Mouse (Mus musculus): ENCODE results near the gene Gm4353. TPM values are rescaled to one million over a fixed set of nuclear protein-coding genes. Genes with fewer than 3 reads are reported as not detected.
"Not testable (repeated sequence)": the region's sequence is repeated elsewhere in the genome, so short reads cannot be mapped to it uniquely, and the experiment has no call there.

Gm4353 gene
- polyA plus RNA-seq (2016; fragmentation: Nextera tagmentation; extraction: Ambion mirVana) = 0.71 and 1.0 TPM in 2 replicates

DNA sequence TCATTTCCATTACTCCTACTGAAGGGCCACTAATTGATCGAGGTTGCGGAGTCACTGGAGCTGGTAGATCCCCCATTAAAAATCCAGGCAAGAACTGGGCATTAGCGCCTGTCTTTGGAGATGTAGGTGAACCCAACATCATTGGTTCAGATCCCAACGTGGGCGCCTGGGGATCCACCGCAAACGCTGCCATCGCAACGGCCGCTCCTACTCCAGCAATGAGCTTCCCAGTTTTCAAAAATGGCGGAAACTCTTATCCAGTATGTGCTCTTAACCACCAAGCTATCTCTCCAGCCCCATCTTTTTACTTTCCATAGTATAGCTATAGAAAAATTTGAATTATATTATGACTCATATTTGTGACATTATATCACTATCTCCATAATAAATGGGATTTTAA is at the start of gene Gm4353:
TSS of gene Gm4353 (minus strand) at position 270 of the 400 bp plus-strand sequence.
- not testable (repeated sequence) for H3K27ac ChIP-seq (replicated peaks); H3K4me1 ChIP-seq; H3K36me3 ChIP-seq; DNase-seq (ENCODE audit: low spot score); H3K4me3 ChIP-seq; H3K9me3 ChIP-seq (replicated peaks); H3K27me3 ChIP-seq (ENCODE audit: low read depth, poor library complexity, severe bottlenecking)
- WGBS = 95% methylated on average over 11 of the region's 11 CpGs

DNA sequence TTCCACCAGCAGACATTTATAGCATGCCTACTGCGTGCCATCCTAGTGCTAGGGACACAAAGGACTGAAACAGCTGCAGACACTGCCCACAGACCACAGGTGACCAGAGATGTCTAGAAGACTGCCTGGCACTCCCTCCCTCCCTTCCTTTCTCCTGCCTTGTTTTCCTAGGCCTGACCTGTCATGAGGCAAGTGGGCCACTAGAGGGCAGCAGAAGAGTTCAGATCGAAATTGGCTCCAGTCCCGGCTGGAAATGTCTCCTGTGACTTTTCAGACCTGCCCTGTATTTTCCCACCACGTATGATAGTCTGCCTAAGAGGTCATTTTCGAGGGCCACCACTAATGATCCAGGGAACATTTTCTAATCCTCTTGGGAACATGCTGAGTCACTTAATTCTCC is 47.6 kb upstream of the Gm4353 start:
- Histone ChIP-seq H3K36me3 (peaks cover 67% of the 10 kb centered on the region), H3K27me3 (ENCODE audit: low read depth, poor library complexity, severe bottlenecking) (no peaks in the 10 kb centered on the region), H3K27ac (replicated peaks) (peak overlapping the region; percentile 71), H3K4me1 (peaks cover 11% of the 10 kb centered on the region; the same call in 1 of the 2 replicates), H3K9me3 (replicated peaks) (no peaks in the 10 kb centered on the region), H3K4me3 (no peak overlapping the region)
- 11% methylated on average over 5 of the region's 5 CpGs for WGBS
- peak; percentile 80 for DNase-seq (ENCODE audit: low spot score)

DNA sequence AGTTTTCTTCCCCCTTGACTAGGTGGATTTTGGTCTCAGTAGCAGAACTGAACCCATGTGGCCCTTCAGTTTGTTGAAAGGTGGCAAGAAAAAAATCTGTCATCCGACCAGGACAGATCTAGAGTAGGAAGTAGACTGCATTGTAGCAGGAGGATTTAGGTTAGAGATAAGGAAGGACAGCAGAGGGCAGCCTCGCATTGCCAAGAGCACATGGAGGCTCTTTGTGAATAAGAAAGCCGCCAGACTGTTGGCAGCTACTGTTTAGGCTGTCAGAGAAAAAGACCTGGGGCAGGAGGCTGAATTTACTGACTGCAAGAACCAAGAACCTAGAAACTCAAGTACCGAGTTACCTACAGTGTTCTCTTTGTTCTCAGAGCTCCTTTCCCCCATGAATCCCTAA is 47.0 kb upstream of the Gm4353 start:
- peaks cover 13% of the 10 kb centered on the region; the same call in 1 of the 2 replicates for H3K4me1 ChIP-seq
- H3K4me3 ChIP-seq = no peak overlapping the region
- 28% methylated on average over 4 of the region's 4 CpGs for WGBS
- H3K27me3 ChIP-seq (ENCODE audit: low read depth, poor library complexity, severe bottlenecking) = no peaks in the 10 kb centered on the region
- H3K9me3 ChIP-seq (replicated peaks) = no peaks in the 10 kb centered on the region
- H3K36me3 ChIP-seq = peaks cover 67% of the 10 kb centered on the region
- no peak for DNase-seq (ENCODE audit: low spot score)
- H3K27ac ChIP-seq (replicated peaks) = peak overlapping the region; percentile 71; the same call in 1 of the 2 replicates

DNA sequence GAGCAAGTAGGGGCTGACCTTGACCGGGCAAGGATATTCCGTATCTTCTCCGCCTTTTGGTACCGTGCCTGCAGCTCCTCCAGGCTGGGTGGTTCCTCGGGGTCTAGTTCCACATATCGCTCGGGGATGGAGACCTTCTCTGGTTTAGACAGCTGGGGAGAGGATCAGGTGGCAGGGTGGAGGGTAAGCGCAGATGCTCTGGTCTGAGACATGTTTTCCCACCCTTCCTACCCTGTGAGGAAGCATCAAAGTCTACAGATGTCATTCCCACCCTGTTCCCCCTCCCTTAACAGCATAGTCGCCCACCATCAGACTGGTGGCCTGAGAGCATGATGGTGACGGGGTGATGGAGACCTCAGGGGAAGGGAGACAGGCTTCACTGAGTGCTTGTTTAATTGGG is 44.9 kb upstream of the Gm4353 start:
- Histone ChIP-seq H3K36me3 (peaks cover 67% of the 10 kb centered on the region), H3K9me3 (replicated peaks) (no peaks in the 10 kb centered on the region), H3K27ac (replicated peaks) (no peak overlapping the region), H3K4me3 (no peak overlapping the region), H3K27me3 (ENCODE audit: low read depth, poor library complexity, severe bottlenecking) (no peaks in the 10 kb centered on the region), H3K4me1 (peaks cover 17% of the 10 kb centered on the region; the same call in 1 of the 2 replicates)
- no peak for DNase-seq (ENCODE audit: low spot score)
- 92% methylated on average over 10 of the region's 10 CpGs for WGBS

DNA sequence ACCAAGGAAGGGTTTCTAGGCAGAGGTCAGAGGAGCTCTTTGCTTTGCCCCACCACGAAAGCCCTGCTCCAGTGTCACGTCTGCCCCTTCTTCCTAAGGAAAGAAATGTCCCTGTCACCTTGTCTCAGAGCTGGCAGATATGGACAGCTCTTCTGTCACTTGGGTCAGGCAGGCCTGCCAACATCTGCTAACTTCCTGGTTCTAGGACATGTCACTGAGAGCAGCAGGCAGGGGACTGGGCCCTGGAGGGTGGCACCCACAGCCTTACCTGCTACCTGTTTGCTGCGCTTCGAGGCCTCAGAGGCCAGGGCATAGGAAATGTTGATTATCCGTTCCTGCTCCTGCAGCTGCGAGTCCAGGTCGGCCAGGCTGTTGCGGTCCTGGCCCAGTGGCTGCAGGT is 43.9 kb upstream of the Gm4353 start:
- WGBS = 97% methylated on average over 8 of the region's 8 CpGs

DNA sequence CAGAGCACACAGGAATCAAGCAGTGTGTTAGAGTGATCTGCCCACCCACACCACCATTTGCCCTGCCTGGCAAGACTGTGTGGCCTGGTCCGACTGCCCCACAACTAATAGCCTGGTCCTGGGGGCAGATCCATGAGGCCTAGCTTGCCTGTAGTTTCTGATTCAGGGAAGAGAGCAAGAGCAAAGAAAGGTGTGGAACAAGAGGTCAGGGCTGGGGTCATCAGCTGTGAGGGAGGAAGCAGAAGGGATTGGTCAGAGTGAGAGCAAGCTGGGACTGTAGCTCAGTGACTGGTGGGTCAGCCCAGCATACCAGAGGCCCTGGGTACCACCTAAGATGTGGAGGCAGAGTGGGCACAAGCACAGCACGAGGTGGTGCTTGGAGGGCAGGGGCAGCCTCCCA is 42.6 kb upstream of the Gm4353 start:
- Histone ChIP-seq H3K4me1 (peaks cover 37% of the 10 kb centered on the region), H3K9me3 (replicated peaks) (no peaks in the 10 kb centered on the region), H3K4me3 (no peak overlapping the region), H3K27ac (replicated peaks) (peak overlapping the region; percentile 50), H3K36me3 (peaks cover 61% of the 10 kb centered on the region), H3K27me3 (ENCODE audit: low read depth, poor library complexity, severe bottlenecking) (no peaks in the 10 kb centered on the region)
- DNase-seq (ENCODE audit: low spot score) = no peak
- WGBS = 82% methylated on average over 2 of the region's 2 CpGs

More for the DNA sequence above, 43.9 kb upstream of the Gm4353 start:
- Histone ChIP-seq H3K4me1 (peaks cover 28% of the 10 kb centered on the region), H3K9me3 (replicated peaks) (no peaks in the 10 kb centered on the region), H3K4me3 (no peak overlapping the region), H3K27ac (replicated peaks) (no peak overlapping the region), H3K36me3 (peaks cover 66% of the 10 kb centered on the region), H3K27me3 (ENCODE audit: low read depth, poor library complexity, severe bottlenecking) (no peaks in the 10 kb centered on the region)
- no peak for DNase-seq (ENCODE audit: low spot score)

DNA sequence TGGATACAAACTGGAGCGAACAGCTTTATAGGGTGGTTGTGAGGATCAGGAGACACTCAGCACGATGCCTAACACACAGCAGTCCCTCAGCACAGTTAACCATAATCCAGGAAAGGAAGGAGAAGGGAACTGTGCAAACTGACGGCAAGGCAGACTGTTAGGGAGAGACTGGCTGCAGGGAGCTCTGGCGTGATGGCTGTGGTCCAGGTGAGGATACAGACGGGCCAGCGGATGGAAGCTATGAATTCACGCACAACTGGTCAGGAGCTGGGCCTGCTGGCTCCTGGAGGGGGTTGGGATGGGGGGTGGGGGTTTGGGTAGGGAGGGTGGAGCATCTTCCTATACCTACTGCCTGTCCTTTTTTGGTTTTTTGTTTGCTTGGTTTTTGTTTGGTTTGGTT is 41.2 kb upstream of the Gm4353 start:
- Histone ChIP-seq H3K4me1 (peaks cover 45% of the 10 kb centered on the region), H3K9me3 (replicated peaks) (no peaks in the 10 kb centered on the region), H3K27me3 (ENCODE audit: low read depth, poor library complexity, severe bottlenecking) (no peaks in the 10 kb centered on the region), H3K27ac (replicated peaks) (0 out of 2 replicates have a peak overlapping the region, but pooled peaks have one; percentile 28), H3K36me3 (peaks cover 61% of the 10 kb centered on the region), H3K4me3 (no peak overlapping the region)
- 87% methylated on average over 7 of the region's 7 CpGs for WGBS
- DNase-seq (ENCODE audit: low spot score) = no peak

DNA sequence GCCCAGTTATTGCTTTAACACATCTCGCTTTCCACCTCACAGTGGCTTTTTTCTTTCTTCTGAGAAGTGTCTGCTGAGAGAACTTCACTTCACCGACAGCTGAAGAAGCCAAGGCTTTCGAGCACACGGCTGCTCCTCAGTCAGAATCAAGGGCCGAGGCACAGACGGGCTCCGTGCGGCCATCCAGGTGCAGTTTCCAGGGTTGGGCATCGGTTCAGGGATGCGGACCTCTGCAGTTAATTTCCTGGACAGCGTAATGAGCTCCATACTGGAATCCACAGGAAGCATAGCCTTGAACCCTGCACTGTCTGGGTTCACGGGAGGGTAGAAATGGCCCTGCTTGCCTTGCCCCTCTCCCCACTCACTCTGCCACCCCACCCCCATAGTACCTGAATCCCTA is 39.6 kb upstream of the Gm4353 start:
- H3K4me3 ChIP-seq = no peak overlapping the region
- peaks cover 55% of the 10 kb centered on the region for H3K36me3 ChIP-seq
- H3K9me3 ChIP-seq (replicated peaks) = no peaks in the 10 kb centered on the region
- WGBS = 95% methylated on average over 12 of the region's 12 CpGs
- H3K27me3 ChIP-seq (ENCODE audit: low read depth, poor library complexity, severe bottlenecking) = no peaks in the 10 kb centered on the region
- H3K4me1 ChIP-seq = peaks cover 52% of the 10 kb centered on the region
- H3K27ac ChIP-seq (replicated peaks) = peak overlapping the region; percentile 66
- DNase-seq (ENCODE audit: low spot score) = no peak

DNA sequence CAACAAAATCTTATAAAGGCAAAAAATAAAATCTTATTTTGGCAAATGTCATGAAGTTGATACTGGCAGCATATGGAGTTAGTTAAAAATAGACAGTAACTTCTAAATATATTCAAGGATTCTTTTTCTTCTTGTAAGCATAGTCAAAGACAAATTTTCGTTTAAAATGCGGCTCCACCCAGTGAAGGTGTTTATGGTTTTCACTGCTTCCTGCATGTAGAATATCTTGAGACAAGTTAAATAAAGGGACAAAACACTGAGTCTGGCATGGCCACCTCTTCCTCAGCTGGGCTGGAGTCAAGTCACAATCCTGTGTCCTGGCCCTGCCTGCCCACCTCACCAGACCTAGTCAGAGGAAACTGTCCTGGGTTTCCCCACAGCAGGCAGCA is 39.2 kb upstream of the Gm4353 start:
- no peaks in the 10 kb centered on the region for H3K9me3 ChIP-seq (replicated peaks)
- 87% methylated on average over 2 of the region's 2 CpGs for WGBS
- H3K4me3 ChIP-seq = no peak overlapping the region
- DNase-seq (ENCODE audit: low spot score) = no peak
- peak overlapping the region; percentile 66 for H3K27ac ChIP-seq (replicated peaks)
- no peaks in the 10 kb centered on the region for H3K27me3 ChIP-seq (ENCODE audit: low read depth, poor library complexity, severe bottlenecking)
- H3K4me1 ChIP-seq = peaks cover 52% of the 10 kb centered on the region
- peaks cover 51% of the 10 kb centered on the region for H3K36me3 ChIP-seq

DNA sequence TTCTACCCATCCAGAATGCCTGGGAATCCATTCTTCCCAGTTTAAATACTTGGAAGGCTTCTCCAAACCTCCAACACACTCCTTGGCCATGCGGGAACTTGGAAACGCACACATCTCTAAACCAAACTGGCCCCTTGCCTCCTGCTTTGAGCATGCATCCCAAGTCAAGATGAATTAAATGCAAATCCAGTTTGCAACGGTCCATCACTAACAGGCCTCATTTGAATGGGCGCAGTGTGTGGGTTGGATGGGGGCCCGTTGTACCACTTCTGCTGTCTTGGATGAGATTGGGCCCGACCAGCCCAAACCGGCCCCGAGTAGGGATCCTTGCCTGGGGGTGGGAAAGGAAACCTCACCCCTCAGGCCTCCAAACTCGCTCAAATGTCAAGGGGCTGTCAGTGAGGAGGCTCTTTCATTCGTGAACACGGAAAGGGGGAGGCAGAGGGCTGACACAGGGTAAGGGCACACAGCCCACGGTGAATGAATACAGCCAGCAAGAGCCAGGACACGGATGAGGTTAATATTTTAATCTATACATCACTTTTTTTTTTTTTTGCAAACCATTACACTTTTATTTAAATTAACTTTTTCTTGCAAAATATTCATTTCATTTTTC is 38.7 kb upstream of the Gm4353 start:
- DNase-seq (ENCODE audit: low spot score) = peak; percentile 56
- Histone ChIP-seq H3K36me3 (peaks cover 46% of the 10 kb centered on the region), H3K4me1 (peaks cover 52% of the 10 kb centered on the region), H3K9me3 (replicated peaks) (no peaks in the 10 kb centered on the region), H3K27ac (replicated peaks) (peak overlapping the region; percentile 86), H3K4me3 (no peak overlapping the region), H3K27me3 (ENCODE audit: low read depth, poor library complexity, severe bottlenecking) (no peaks in the 10 kb centered on the region)
- 40% methylated on average over 13 of the region's 13 CpGs for WGBS

DNA sequence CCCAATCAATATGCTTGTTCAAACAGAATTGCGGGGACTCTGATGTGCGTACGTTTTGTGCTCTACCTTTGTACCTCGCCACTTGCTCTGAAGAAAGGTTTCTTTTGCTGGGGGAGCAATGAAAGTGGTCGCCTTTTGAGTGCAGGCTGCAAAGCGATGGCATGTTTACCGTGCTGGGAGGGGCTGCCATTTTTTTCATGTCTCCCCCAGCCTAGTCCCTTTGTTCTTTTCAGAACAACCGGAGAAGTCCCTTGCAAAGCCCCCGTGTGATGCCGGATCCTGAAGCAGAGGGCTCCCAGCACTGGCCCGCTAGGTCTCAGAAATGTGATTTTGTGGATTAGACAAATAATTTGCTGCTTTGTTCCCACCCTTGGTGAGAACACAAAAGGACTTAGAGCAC is 36.8 kb upstream of the Gm4353 start:
- Histone ChIP-seq H3K27ac (replicated peaks) (peak overlapping the region; percentile 86), H3K27me3 (ENCODE audit: low read depth, poor library complexity, severe bottlenecking) (no peaks in the 10 kb centered on the region), H3K4me1 (peaks cover 49% of the 10 kb centered on the region), H3K4me3 (peak overlapping the region; percentile 2; the same call in 1 of the 2 replicates), H3K9me3 (replicated peaks) (no peaks in the 10 kb centered on the region), H3K36me3 (peaks cover 27% of the 10 kb centered on the region)
- WGBS = 25% methylated on average over 11 of the region's 11 CpGs
- no peak for DNase-seq (ENCODE audit: low spot score)

DNA sequence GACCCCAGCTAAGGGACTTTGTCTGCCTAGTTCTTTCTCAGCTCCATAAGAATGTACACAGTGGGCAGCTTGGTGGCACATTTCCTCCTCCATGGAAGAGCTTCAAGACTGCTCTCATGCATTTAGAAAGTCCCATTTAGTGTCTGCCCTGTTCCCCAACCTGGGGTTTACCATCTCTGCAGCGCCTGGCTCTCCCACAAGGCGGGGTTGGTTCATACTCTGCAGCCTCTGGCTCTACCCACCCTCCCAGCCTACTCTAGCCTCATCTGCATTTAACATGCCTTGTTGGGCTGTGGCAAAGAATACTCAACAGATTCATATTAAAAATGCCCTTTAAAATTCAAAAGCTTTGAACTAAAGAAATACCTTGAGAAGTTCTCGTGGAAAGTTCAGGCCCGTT is 36.3 kb upstream of the Gm4353 start:
- no peak for DNase-seq (ENCODE audit: low spot score)
- Histone ChIP-seq H3K4me1 (peaks cover 49% of the 10 kb centered on the region), H3K27ac (replicated peaks) (peak overlapping the region; percentile 86), H3K36me3 (peaks cover 23% of the 10 kb centered on the region), H3K9me3 (replicated peaks) (no peaks in the 10 kb centered on the region), H3K4me3 (peak overlapping the region; percentile 2; the same call in 1 of the 2 replicates), H3K27me3 (ENCODE audit: low read depth, poor library complexity, severe bottlenecking) (no peaks in the 10 kb centered on the region)
- WGBS = 71% methylated on average over 4 of the region's 4 CpGs

DNA sequence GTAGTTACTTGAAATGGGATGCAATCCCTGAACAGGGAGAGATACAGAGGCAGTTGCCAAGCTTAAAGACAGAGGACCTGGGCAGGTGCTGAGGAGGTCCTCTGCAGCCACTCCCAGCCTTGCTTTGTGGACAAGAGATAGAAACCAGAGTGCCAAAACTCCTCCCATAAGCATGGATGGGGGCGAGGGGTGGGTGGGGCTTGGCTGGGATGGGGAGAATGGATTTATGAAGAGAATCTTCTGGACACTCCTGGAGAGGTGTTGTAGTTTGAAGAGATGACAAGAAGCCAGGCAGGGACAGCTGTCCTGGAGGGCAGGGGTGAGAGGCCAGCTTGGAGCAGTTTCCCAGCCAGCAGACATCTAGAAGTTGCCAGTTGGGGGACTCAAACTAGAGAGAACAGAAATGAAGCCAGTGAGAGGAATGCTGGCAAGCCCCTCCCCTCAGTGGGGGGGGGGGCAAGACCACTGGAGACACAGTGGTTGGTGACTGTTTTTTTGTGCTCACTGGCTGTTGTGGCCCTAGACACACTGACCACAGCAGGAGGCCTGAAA is 34.9 kb upstream of the Gm4353 start:
- Histone ChIP-seq H3K27ac (replicated peaks) (peak overlapping the region; percentile 29), H3K36me3 (peaks cover 10% of the 10 kb centered on the region; the same call in 1 of the 2 replicates), H3K4me3 (no peak overlapping the region), H3K4me1 (peaks cover 55% of the 10 kb centered on the region), H3K27me3 (ENCODE audit: low read depth, poor library complexity, severe bottlenecking) (no peaks in the 10 kb centered on the region), H3K9me3 (replicated peaks) (no peaks in the 10 kb centered on the region)
- WGBS = 73% methylated on average over 1 of the region's 1 CpGs
- DNase-seq (ENCODE audit: low spot score) = no peak

Data from midbrain, embryonic 10.5 days (tissue).